Mouse (Mus musculus) MEL (cell line): ENCODE results near the gene Pjvk. TPM values are rescaled to one million over a fixed set of nuclear protein-coding genes. Genes with fewer than 3 reads are reported as not detected.

Experiments
- DNase-seq: peaks from one replicate; pipeline ENCODE4 v3.0.0; 2011; ENCODE audit warnings: low read depth, low spot score
- H3K27ac ChIP-seq: 2 replicates; pipeline ENCODE4 v1.5.1; 2012; ENCODE audit warnings: low read depth, mild to moderate bottlenecking, control low read depth, low read length, moderate library complexity; ENCODE audit not compliant: control insufficient read depth
- H3K27me3 ChIP-seq, 2 experiments: fragments of 150-350 bp in 1 of 2; sonication (generic) in 1 of 2; 2 replicates each; pipeline ENCODE4 v1.6.1; 2012; ENCODE audit warnings: low read length in 2 of 2, mild to moderate bottlenecking in 2 of 2, improper control_type of control experiment in 1 of 2, moderate library complexity in 1 of 2; ENCODE audit not compliant: insufficient read depth in 2 of 2, control insufficient read depth in 1 of 2
- H3K36me3 ChIP-seq, 2 experiments: 2 replicates each; pipeline ENCODE4 v1.6.1; 2012 to 2014; ENCODE audit warnings: low read length in 2 of 2, improper control_type of control experiment in 1 of 2, inconsistent platforms in 1 of 2, mild to moderate bottlenecking in 1 of 2; ENCODE audit not compliant: insufficient read depth in 2 of 2, control insufficient read depth in 1 of 2
- H3K4me1 ChIP-seq, 2 experiments: fragments of 150-350 bp in 1 of 2; sonication (generic) in 1 of 2; 2 replicates each; pipeline ENCODE4 v1.6.1; 2012; ENCODE audit warnings: low read length in 2 of 2, improper control_type of control experiment in 1 of 2, mild to moderate bottlenecking in 1 of 2; ENCODE audit not compliant: insufficient read depth in 2 of 2, control insufficient read depth in 1 of 2
- H3K4me3 ChIP-seq, 2 experiments: fragments of 150-350 bp in 1 of 2; sonication (generic) in 1 of 2; 2 replicates each; pipeline ENCODE4 v1.5.1; 2012; ENCODE audit warnings: low read depth in 2 of 2, low read length in 2 of 2, mild to moderate bottlenecking in 2 of 2, moderate library complexity in 2 of 2, control low read depth in 1 of 2, improper control_type of control experiment in 1 of 2; ENCODE audit not compliant: control insufficient read depth in 1 of 2, insufficient read depth in 1 of 2
- H3K79me2 ChIP-seq: 2 replicates; pipeline ENCODE4 v1.6.1; 2012; ENCODE audit warnings: mild to moderate bottlenecking, low read length, moderate library complexity; ENCODE audit not compliant: control insufficient read depth, poor library complexity, insufficient read depth
- H3K9ac ChIP-seq: 2 replicates; pipeline ENCODE4 v1.6.1; 2012; ENCODE audit warnings: low read depth, mild to moderate bottlenecking, control low read depth, low read length, moderate library complexity; ENCODE audit not compliant: control insufficient read depth, poor library complexity, severe bottlenecking
- H3K9me3 ChIP-seq: fragments of 150-350 bp; sonication (generic); replicated peaks from 2 replicates; pipeline ENCODE4 v1.6.1; 2012; ENCODE audit warnings: mild to moderate bottlenecking, low read length, improper control_type of control experiment, moderate library complexity; ENCODE audit not compliant: insufficient read depth
- BHLHE40 ChIP-seq: IDR thresholded peaks from 2 replicates; pipeline ENCODE4 v1.6.1; 2012; ENCODE audit warnings: low read depth, mild to moderate bottlenecking, inconsistent platforms, low read length, improper control_type of control experiment, borderline replicate concordance
- CHD1 ChIP-seq: IDR thresholded peaks from 2 replicates; pipeline ENCODE4 v1.6.1; 2012; ENCODE audit warnings: low read depth, mild to moderate bottlenecking, inconsistent platforms, low read length, improper control_type of control experiment
- CTCF ChIP-seq, 3 experiments: IDR thresholded peaks in 2 of 3; conservative IDR thresholded peaks in 1 of 3; 2 replicates each; pipeline ENCODE4 v1.5.1; 2011 to 2012; ENCODE audit warnings: low read length in 3 of 3, low read depth in 2 of 3, mild to moderate bottlenecking in 2 of 3, improper control_type of control experiment in 1 of 3, inconsistent platforms in 1 of 3, mixed read lengths in 1 of 3, moderate library complexity in 1 of 3; ENCODE audit not compliant: control insufficient read depth in 1 of 3, insufficient read depth in 1 of 3, poor library complexity in 1 of 3, severe bottlenecking in 1 of 3
- E2F4 ChIP-seq: IDR thresholded peaks from 2 replicates; pipeline ENCODE4 v1.6.1; 2011; ENCODE audit warnings: low read depth, low read length, improper control_type of control experiment, borderline replicate concordance
- ELF1 ChIP-seq: IDR thresholded peaks from 2 replicates; pipeline ENCODE4 v1.6.1; 2014; ENCODE audit warnings: low read depth, mild to moderate bottlenecking, inconsistent platforms, low read length, improper control_type of control experiment, moderate library complexity
- GABPA ChIP-seq: IDR thresholded peaks from 2 replicates; pipeline ENCODE4 v1.6.1; 2012; ENCODE audit warnings: low read depth, mild to moderate bottlenecking, inconsistent platforms, low read length, improper control_type of control experiment, moderate library complexity
- KAT2A ChIP-seq: conservative IDR thresholded peaks from 2 replicates; pipeline ENCODE4 v1.6.1; 2012; ENCODE audit warnings: low read depth, low read length, improper control_type of control experiment, inconsistent platforms
- MAFK ChIP-seq: IDR thresholded peaks from 2 replicates; pipeline ENCODE4 v1.6.1; 2011; ENCODE audit warnings: low read depth, mild to moderate bottlenecking, low read length, improper control_type of control experiment, borderline replicate concordance
- MAZ ChIP-seq: IDR thresholded peaks from 2 replicates; pipeline ENCODE4 v1.6.1; 2012; ENCODE audit warnings: low read depth, mild to moderate bottlenecking, inconsistent platforms, low read length, improper control_type of control experiment
- MXI1 ChIP-seq: IDR thresholded peaks from 2 replicates; pipeline ENCODE4 v1.6.1; 2011; ENCODE audit warnings: mild to moderate bottlenecking, low read depth, low read length, improper control_type of control experiment
- NRF1 ChIP-seq: IDR thresholded peaks from 2 replicates; pipeline ENCODE4 v1.6.1; 2014; ENCODE audit warnings: low read depth, mild to moderate bottlenecking, inconsistent platforms, low read length, improper control_type of control experiment, moderate library complexity; ENCODE audit not compliant: poor library complexity, insufficient read depth, severe bottlenecking
- RAD21 ChIP-seq: IDR thresholded peaks from 2 replicates; pipeline ENCODE4 v1.6.1; 2011; ENCODE audit warnings: mild to moderate bottlenecking, low read depth, low read length, improper control_type of control experiment
- RCOR1 ChIP-seq: IDR thresholded peaks from 2 replicates; pipeline ENCODE4 v1.6.1; 2012; ENCODE audit warnings: low read depth, mild to moderate bottlenecking, inconsistent platforms, low read length, improper control_type of control experiment
- SMC3 ChIP-seq: IDR thresholded peaks from 2 replicates; pipeline ENCODE4 v1.6.1; 2011; ENCODE audit warnings: low read depth, low read length, improper control_type of control experiment
- TAL1 ChIP-seq: IDR thresholded peaks from 2 replicates; pipeline ENCODE4 v1.6.1; 2012; ENCODE audit warnings: mild to moderate bottlenecking, inconsistent platforms, low read length, moderate library complexity, mixed read lengths
- TCF12 ChIP-seq: IDR thresholded peaks from 2 replicates; pipeline ENCODE4 v1.6.1; 2014; ENCODE audit warnings: low read depth, mild to moderate bottlenecking, inconsistent platforms, low read length, improper control_type of control experiment, moderate library complexity
- UBTF ChIP-seq: IDR thresholded peaks from 2 replicates; pipeline ENCODE4 v1.6.1; 2012; ENCODE audit warnings: low read depth, mild to moderate bottlenecking, inconsistent platforms, low read length, improper control_type of control experiment, moderate library complexity, borderline replicate concordance; ENCODE audit not compliant: insufficient read depth
- USF2 ChIP-seq, 2 experiments: IDR thresholded peaks; 2 replicates each; pipeline ENCODE4 v1.6.1; 2011 to 2012; ENCODE audit warnings: improper control_type of control experiment in 2 of 2, low read length in 2 of 2, borderline replicate concordance in 1 of 2, inconsistent platforms in 1 of 2, low read depth in 1 of 2, mild to moderate bottlenecking in 1 of 2; ENCODE audit not compliant: insufficient read depth in 1 of 2
- ZC3H11A ChIP-seq: IDR thresholded peaks from 2 replicates; pipeline ENCODE4 v1.6.1; 2012; ENCODE audit warnings: low read depth, mild to moderate bottlenecking, inconsistent platforms, low read length, improper control_type of control experiment
- ZMIZ1 ChIP-seq: IDR thresholded peaks from 2 replicates; pipeline ENCODE4 v1.6.1; 2012; ENCODE audit warnings: low read depth, mild to moderate bottlenecking, inconsistent platforms, low read length, improper control_type of control experiment, moderate library complexity
- ZNF384 ChIP-seq: IDR thresholded peaks from 2 replicates; pipeline ENCODE4 v1.6.1; 2012; ENCODE audit warnings: low read depth, mild to moderate bottlenecking, inconsistent platforms, low read length, improper control_type of control experiment
- polyA plus RNA-seq, 2 experiments: library from polyadenylated mRNA; stranded (reverse) in 1 of 2; unstranded in 1 of 2; fragments of >175 nt in 1 of 2; fragments of >200 nt in 1 of 2; gene quantifications; 2 replicates each; pipeline versions ENCODE4 v1.2.1 to v1.2.4; 2012; ENCODE audit warnings: low replicate concordance in 2 of 2, low read depth in 1 of 2; ENCODE audit not compliant: insufficient read length in 2 of 2, insufficient read depth in 1 of 2, missing spikeins in 1 of 2
- total RNA-seq: library from RNA; depleted of rRNA; stranded (reverse); fragments of 300-350 nt; gene quantifications from 2 replicates; pipeline ENCODE4 v1.2.3, GENCODE M21; 2012

Pjvk gene
- total and polyA plus RNA-seq, 3 experiments: 0.07 TPM; not detected in 2

DNA sequence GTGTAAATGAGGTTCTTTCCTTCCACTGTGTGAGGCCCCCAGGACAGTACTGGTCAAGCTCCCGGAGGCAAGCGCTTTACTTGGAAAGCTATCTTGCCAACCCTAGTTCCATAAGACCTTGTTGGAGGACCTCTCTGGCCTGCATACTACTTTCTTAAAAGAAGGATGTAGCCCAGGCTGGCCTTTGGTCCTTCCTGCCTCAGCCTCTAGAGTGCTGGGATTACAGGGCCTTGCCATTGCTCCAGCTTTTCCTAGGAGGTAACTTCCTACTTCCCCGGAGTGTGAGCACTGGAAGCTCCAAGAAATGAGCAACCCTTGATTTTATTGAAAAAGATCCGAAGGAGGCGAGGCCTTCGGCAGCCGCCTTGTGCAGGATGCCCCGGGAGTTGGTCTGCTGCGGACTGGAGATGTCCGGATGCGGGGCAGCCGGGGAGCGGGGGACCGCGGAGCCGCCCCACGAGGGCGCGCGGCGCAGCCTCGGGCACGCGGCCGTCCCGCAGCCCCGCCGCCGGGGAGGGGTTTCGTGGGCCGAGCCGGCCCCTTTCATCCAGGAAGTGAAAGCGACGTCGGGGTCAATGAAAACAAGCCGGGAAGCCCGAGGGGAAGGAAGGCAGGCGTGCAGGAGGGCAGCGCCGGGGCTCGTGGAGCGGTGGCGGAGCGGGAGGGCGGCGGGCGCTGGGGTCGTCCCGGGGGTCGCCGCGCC lies 26.6 kb downstream of the Pjvk start, which contains the start of gene Plekha3 (continued):
- TF ChIP-seq TCF12 (0 out of 2 replicates have a peak, but pooled peaks have one; percentile 15), RCOR1 (no peak), SMC3 (no peak)

DNA sequence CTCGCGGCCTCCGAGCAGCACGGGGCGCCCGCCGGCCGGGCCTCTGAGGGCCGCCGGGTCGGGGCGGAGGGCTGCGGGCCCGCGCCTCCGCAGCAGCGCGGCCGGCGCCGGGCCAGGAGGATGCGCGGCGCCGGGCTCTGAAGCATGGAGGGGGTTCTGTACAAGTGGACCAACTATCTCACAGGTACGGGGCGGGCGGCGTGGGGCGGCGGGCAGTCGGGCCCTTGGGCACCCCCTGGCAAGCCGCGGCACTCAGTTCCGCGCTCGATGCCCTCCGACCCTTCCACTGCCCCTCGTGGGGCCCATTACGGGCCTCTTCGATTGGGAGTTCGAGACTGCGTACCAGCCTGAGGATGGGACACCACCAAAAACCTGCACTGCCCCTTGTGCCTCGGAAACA lies 27.2 kb downstream of the Pjvk start:
- Histone ChIP-seq H3K4me1 (peaks cover 4 to 16% of the 10 kb centered on the region in 2 experiments; a peak in 3 of 4 replicates), H3K9ac (peak overlapping the region; percentile 79), H3K27me3 (no peaks in the 10 kb centered on the region), H3K27ac (no peak overlapping the region; the same call in 1 of the 2 replicates), H3K79me2 (peaks cover 38% of the 10 kb centered on the region), H3K4me3 (peak overlapping the region; percentile 83 to 91), H3K36me3 (peaks cover 5 to 29% of the 10 kb centered on the region in 2 experiments; a peak in 3 of 4 replicates)
- DNase-seq: no peak
- TF ChIP-seq MAZ: no peak
- no peak for TF ChIP-seq ZMIZ1
- TF ChIP-seq KAT2A: no peak
- no peak for TF ChIP-seq GABPA
- TF ChIP-seq MXI1: no peak
- TF ChIP-seq ELF1: no peak
- TF ChIP-seq ZNF384: no peak
- TF ChIP-seq ZC3H11A: no peak
- no peak for TF ChIP-seq UBTF
- TF ChIP-seq NRF1: no peak
- TF ChIP-seq BHLHE40: no peak
- no peak for TF ChIP-seq CHD1
- no peak for TF ChIP-seq MAFK
- TF ChIP-seq USF2 (IDR thresholded peaks at IDR 0.05; ENCODE audit: borderline replicate concordance in 1 of 2, insufficient read depth in 1 of 2, low read depth in 1 of 2, low read length in 2 of 2): no peak
- TF ChIP-seq E2F4: no peak
- TF ChIP-seq RAD21: no peak
- no peak for TF ChIP-seq TAL1
- TF ChIP-seq CTCF (IDR thresholded peaks at IDR 0.05 in 2 of 3, conservative IDR thresholded peaks at IDR 0.05 in 1 of 3; ENCODE audit: control insufficient read depth in 1 of 3, insufficient read depth in 1 of 3, low read depth in 2 of 3, low read length in 3 of 3, poor library complexity in 1 of 3, severe bottlenecking in 1 of 3): no peak
- TF ChIP-seq, all 39 proteins: peak for 0
- no peaks in the 10 kb centered on the region for H3K9me3 ChIP-seq
